Mouse (Mus musculus) fat pad, adult 2 months (tissue): ENCODE measurements around the gene Btg1.
A peak's percentile ranks its signal among the peaks of the same experiment; 100 is the strongest.

Experiments used
- DNase-seq: peaks from one replicate; pipeline ENCODE4 v3.0.0-alpha.2; 2011; ENCODE audit warnings: low read depth, low spot score; ENCODE audit errors: extremely low read depth

Btg1 gene

GRCm38 (mm10) chr10:96616709-96617116 is at the start of gene Btg1:
TSS of gene Btg1 (plus strand) at chr10:96617006.
- peak; percentile 67 for DNase-seq

- DNase-seq = no peak
These were observed 47.3 kb upstream of the Btg1 start for GRCm38 (mm10) chr10:96569469-96569868.

GRCm38 (mm10) chr10:96571176-96571575 is 45.6 kb upstream of the Btg1 start:
- peak; percentile 85 for DNase-seq

GRCm38 (mm10) chr10:96574786-96575185 is 42.0 kb upstream of the Btg1 start:
- no peak for DNase-seq

- DNase-seq = no peak
These were observed 41.5 kb upstream of the Btg1 start for GRCm38 (mm10) chr10:96575338-96575737.

GRCm38 (mm10) chr10:96578924-96579323 is 37.9 kb upstream of the Btg1 start:
- DNase-seq = no peak

- no peak for DNase-seq
These were observed 37.4 kb upstream of the Btg1 start for GRCm38 (mm10) chr10:96579436-96579835.

- no peak for DNase-seq
These were observed 36.6 kb upstream of the Btg1 start for GRCm38 (mm10) chr10:96580246-96580645.

GRCm38 (mm10) chr10:96581232-96581631 is 35.6 kb upstream of the Btg1 start:
- DNase-seq = no peak

GRCm38 (mm10) chr10:96586191-96586880 is 30.5 kb upstream of the Btg1 start:
- no peak for DNase-seq

GRCm38 (mm10) chr10:96586881-96587217 is 30.0 kb upstream of the Btg1 start:
- DNase-seq = no peak

- no peak for DNase-seq
These were observed 28.6 kb upstream of the Btg1 start for GRCm38 (mm10) chr10:96588233-96588632.

- no peak for DNase-seq
These were observed 27.0 kb upstream of the Btg1 start for GRCm38 (mm10) chr10:96589781-96590180.

GRCm38 (mm10) chr10:96592089-96592488 is 24.7 kb upstream of the Btg1 start:
- DNase-seq = no peak

GRCm38 (mm10) chr10:96595435-96596132 is 21.2 kb upstream of the Btg1 start:
- DNase-seq = no peak

- DNase-seq = no peak
These were observed 20.4 kb upstream of the Btg1 start for GRCm38 (mm10) chr10:96596411-96596810.

- no peak for DNase-seq
These were observed 17.2 kb upstream of the Btg1 start for GRCm38 (mm10) chr10:96599641-96600040.

GRCm38 (mm10) chr10:96601670-96602069 is 15.1 kb upstream of the Btg1 start:
- no peak for DNase-seq

- no peak for DNase-seq
These were observed 14.5 kb upstream of the Btg1 start for GRCm38 (mm10) chr10:96602339-96602738.

- DNase-seq = no peak
These were observed 11.6 kb upstream of the Btg1 start for GRCm38 (mm10) chr10:96605168-96605567.

- DNase-seq = no peak
These were observed 10.9 kb upstream of the Btg1 start for GRCm38 (mm10) chr10:96605856-96606255.

GRCm38 (mm10) chr10:96607617-96608185 is 9.1 kb upstream of the Btg1 start:
- no peak for DNase-seq
